Mouse (Mus musculus): ENCODE measurements around the gene Erv3.

Erv3 gene

DNA sequence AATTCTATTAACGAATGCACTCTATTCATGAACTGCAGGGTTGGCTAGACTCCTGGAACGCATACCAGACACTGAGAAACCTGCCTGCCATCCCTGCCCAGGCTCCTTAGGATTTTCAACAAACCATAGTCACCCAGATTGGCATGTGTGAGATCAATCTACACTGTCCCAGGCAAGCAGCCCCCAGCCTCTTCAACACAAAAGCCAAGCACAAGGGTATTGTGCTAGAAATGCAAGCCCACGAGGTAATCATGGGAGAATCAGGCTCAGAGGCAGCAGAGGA is 37.9 kb downstream of the Erv3 start:
- no peak for DNase-seq

DNA sequence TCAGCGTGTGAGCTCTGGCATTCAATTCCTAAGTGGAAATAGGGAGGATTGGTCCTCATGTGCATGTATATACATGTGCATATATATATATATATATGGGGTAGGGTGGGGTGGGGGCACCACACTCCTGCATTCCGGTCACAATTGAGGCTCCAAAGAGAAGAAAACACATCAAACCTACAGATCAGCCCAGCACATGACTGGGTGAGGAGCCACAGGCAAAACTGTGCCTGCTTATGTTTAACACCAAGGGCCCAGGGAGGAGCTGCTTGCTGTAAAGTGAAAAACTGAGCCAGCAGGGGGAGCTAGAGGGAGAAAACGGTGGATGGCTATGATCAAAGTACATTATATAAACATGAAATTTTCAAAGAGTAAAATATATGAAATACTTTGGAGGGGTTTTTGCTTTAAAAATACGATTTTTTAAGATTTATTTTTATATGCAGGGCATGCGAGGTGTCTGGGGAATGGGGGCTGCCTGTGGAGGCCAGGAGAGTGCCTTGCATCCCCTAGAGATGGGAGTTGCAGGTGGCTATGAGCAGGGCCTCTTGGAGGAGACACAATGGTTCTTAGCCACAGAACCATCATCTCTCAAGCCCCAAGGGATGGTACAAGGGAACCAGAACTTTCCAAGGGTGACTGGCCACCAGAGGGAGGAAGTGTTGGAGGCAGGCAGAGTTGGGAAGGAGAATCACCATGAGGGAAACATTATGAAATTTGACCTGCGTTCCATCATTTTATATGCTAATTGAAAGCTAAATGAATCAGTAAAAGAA is 38.4 kb downstream of the Erv3 start:
- DNase-seq: peak; percentile 75 to 86

DNA sequence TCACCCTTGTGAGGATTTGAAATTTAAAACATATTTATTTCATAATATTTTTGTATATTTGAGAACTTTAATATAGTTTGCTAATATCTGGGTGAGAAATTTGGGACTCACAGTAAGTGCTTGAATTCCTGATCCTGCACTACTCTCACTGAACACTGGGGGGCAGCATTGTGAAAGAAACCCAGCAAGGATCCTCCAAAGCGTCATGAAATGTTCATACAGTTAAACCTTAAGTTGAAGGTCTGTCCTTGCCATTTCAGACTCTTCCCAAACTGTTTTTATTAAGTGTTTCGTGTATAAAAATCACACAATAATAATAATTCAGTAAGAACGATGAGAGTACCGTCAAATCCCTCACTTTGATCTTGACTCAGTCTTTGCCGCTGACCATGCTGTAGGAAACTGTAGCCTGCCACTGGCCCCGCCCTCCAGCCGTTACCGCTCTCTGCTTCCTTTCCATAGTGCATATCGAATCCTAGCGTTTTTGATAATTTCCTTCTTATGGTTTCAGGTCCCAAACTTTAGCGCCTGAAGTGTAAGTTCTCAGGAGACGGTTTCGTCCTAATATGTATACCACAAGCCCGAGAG is 39.4 kb downstream of the Erv3 start:
- peak; percentile 79 to 90 for DNase-seq

DNA sequence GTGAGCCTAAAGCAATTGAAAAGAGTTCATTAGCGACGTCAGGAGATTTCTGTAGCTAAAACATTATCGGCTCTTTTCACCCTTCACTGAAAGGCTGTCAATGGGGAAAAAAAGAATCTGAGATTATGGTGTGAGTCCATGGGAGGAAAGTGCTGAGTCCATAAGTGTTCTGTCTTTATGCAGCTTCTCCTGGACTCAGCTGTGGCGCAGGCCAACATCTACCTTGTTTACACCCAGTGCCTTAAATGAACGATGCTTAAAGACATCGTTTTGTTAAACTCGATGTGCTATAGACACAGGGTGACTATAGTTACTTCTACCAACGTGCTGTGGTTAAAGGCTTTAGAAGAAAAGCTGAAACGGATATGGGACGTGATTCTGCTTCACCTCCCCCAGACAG is 45.2 kb downstream of the Erv3 start:
- no peak for DNase-seq

DNA sequence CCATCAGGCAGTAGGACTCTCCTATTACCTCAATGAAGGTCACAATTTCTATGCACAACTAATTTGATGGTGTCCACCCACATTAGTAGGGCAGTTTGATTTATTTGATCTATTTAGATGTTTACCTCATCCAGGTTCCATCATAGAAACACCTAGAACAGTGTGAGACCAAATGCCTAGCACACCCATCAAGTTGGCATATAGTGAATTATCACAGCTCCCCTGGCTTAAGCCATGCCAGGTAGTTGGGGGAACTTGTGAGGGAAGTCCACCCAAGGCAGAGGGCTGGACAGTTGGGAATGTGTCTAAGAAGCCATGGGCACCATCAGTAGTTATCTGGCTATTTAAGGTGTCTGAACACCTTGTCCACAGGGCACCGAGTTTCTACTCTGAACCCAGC is 46.1 kb downstream of the Erv3 start:
- no peak for DNase-seq

DNA sequence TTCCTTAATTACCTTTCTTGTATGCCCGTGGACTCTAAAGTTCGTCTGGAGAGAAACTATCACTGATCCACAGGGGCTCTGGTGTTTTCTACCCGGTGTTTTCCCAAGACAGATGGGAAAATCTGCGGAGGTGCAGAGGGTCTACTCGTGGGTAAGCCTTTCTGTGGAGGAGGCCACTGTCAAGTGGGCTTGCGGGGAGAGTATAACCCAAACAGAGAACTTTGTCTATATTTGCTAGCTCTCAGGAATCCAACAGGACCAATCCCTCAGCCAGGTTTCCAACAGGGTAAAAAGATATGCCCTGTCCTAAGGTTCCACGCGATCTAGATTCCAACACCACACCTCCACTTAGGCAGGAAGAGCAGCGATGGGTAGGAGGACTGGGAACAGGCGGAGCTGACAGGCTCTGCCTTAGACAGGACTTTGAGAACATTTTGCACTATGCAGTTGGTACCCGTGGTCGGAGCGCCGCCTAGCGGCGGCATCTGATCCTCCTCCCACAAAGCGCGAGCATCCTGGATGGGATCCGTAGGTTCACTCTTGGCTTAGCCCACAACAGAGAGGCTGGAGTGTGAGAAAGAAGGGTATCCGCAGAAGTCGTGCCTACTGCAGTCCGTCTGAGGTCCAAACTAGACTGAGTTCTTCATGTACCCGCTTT is 46.9 kb downstream of the Erv3 start:
- peak; percentile 71 to 73 for DNase-seq

DNA sequence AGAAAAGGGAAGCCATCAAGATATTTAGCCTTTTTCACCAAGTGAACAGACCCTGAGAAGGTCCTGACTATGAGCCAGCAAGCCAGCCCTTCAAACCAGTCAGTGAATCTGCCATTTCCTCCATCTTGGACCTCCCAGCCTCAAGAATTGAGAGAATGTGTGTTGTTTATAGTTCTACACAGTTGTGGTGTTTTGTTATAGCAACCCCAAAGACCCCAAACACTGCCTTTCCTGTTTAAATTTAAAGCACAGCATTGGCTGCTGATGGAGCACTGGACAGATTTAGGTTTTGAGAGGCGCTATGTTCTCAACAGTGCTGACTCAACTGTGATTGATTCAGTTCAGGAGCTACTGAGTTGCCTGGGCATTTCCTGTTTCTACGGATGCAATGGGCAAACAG is 47.9 kb downstream of the Erv3 start:
- no peak for DNase-seq

DNA sequence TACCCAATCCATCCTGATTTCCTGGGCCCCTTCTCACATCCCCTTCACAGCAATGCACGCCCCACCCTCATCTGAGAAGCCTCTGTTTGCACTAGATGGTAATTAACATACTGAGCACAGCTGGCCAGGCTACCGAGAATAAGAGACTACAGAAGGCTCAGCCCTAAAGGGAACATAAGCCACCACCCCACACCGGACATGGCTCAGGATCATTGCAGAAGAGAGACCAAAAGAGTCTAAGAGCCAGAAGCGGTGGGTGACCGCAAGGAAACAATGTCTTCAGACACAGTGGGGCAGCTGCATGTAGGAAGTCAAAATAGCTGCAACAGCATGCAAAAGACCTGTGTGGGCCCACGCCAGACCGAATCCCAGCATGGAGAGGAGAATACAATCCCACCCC is 50.7 kb downstream of the Erv3 start:
- DNase-seq: no peak

DNA sequence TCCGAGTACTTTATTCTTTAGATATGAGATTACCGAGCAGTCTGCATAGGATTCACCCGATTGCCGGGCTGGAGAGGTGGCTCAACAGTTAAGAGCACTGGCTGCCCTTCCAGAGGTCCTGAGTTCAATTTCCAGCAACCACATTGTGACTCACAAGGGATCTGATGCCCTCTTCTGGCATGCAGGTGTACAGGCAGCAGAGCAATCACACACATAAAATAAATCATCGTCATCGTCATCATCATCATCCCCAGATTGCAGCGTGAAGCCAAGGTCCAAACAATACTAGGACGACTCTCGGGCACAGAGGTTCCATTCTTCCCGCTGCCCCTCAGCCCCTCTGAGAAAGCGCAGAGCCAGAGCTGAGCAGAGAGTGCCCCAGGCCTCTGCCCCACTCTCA is 51.9 kb downstream of the Erv3 start:
- no peak for DNase-seq

DNA sequence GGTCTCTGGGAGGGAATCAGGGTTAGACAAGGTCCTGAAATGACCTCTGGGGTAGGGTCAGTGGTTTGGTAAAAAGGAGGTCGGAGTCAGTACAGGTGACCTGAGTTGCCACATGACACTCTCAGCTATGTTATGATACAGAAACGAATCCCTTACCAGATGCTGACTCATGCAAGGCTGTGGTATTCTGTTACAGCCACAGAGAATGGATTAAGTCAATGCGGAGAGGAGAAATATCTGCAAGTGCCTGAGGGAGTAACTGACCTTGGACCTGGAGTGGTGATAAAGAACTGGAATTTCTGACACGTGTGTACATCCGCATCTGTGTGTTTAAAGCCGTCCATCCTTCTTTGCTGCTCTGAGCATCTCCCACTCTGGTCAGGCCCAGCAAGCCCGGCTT is 52.7 kb downstream of the Erv3 start:
- DNase-seq: no peak

DNA sequence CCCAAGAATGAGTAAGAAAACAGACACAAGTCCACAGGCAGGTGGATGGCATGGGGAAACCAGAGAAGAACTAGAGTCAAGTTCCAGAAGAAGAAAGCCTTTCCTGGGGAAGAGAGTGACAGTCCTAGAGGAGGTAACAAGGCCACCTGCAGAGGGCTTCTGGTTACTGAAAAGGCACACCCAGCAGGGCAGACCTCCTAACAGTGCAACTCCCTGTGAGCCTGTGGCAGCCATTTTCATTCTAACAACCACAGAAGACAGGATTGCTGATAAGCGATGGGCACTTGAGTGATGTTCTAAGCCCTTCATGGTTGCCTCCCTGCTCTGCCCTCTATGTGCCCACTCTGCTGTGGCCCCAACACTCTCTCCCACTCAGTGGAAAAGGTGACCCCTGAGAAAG is 54.2 kb downstream of the Erv3 start:
- DNase-seq: no peak

DNA sequence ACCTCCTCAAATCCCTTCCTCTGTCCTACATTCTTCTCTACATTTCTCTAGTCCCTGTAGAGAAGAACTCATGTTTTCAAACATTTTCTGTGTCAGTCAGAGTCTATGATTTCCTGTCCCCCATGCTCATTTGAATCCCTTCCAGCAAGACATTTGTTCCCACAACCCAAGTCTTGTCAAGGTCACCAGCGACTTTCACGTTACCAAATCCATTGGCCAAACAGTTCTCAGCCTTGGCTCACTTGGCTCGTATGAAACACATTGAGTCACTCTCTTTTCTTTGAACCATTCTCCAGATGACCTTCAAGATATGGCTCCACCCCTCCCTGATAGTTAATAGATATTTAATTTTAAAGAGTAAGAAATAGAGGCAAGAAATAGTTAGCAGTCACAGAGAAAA is 55.7 kb downstream of the Erv3 start:
- DNase-seq: no peak

Measured in cerebellum, postnatal 36 days (tissue).